Mouse (Mus musculus): ENCODE results near the gene AY074887. TPM values are rescaled to one million over a fixed set of nuclear protein-coding genes. Genes with fewer than 3 reads are reported as not detected.

AY074887 gene
- polyA plus RNA-seq, 1 experiment from 2014 or later: 0.74 TPM

- Histone ChIP-seq H3K27me3 (ENCODE audit: control insufficient read depth, insufficient read depth, low read length) (no peaks in the 10 kb centered on the region), H3K9ac (ENCODE audit: low read length) (no peak overlapping the region), H3K27ac (ENCODE audit: low read depth, low read length) (no peak overlapping the region), H3K4me3 (ENCODE audit: low read depth, low read length) (no peak overlapping the region), H3K4me1 (ENCODE audit: control insufficient read depth, insufficient read depth, low read length) (no peaks in the 10 kb centered on the region), H3K36me3 (ENCODE audit: control insufficient read depth, insufficient read depth, low read length) (no peaks in the 10 kb centered on the region), H3K9me3 (ENCODE audit: control insufficient read depth, low read length) (no peaks in the 10 kb centered on the region), H3K4me2 (ENCODE audit: low read depth) (no peak overlapping the region)
- DNase-seq (ENCODE audit: low spot score) (no peak), ATAC-seq (ENCODE audit: insufficient read depth, low FRiP score, low TSS enrichment) (no peak)
- WGBS: 79% methylated on average over 1 of the region's 1 CpGs
These were observed 20.1 kb downstream of the AY074887 start for GRCm38 (mm10) chr9:54930741-54931140.

- H3K4me2 ChIP-seq (ENCODE audit: low read depth): no peak overlapping the region
- no peaks in the 10 kb centered on the region for H3K27me3 ChIP-seq (ENCODE audit: control insufficient read depth, insufficient read depth, low read length)
- no peak overlapping the region for H3K27ac ChIP-seq (ENCODE audit: low read depth, low read length)
- no peak overlapping the region for H3K9ac ChIP-seq (ENCODE audit: low read length)
- 64% methylated on average over 4 of the region's 4 CpGs for WGBS
- no peak for ATAC-seq (ENCODE audit: insufficient read depth, low FRiP score, low TSS enrichment)
- no peak overlapping the region for H3K4me3 ChIP-seq (ENCODE audit: low read depth, low read length)
- peaks cover 4% of the 10 kb centered on the region; the same call in 1 of the 2 replicates for H3K4me1 ChIP-seq (ENCODE audit: control insufficient read depth, insufficient read depth, low read length)
- H3K9me3 ChIP-seq (ENCODE audit: control insufficient read depth, low read length): no peaks in the 10 kb centered on the region
- H3K36me3 ChIP-seq (ENCODE audit: control insufficient read depth, insufficient read depth, low read length): no peaks in the 10 kb centered on the region
- DNase-seq (ENCODE audit: low spot score): no peak
These were observed 30.9 kb downstream of the AY074887 start for GRCm38 (mm10) chr9:54919946-54920345.

DNA sequence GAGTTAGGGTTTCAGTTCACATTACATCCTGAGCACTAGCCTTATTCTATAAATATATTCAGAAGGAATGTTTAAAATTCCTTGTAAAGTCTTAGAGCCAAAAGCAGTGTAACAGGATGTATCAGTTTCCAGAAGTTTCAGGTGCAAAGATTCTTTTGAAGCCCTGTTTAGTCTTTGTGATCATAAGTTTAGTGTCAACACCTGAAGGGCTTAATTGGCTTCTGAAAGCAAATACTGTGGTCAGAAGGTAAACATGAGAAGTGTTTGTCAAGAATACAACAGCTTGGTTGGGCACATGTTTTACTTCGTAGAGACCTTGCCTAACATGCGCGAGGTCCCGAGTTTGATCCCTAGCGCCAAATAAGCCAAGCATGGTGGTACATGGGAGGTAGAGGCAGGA, 32.0 kb downstream of the AY074887 start:
- ATAC-seq (ENCODE audit: insufficient read depth, low FRiP score, low TSS enrichment) (no peak), DNase-seq (ENCODE audit: low spot score) (no peak)
- Histone ChIP-seq H3K27me3 (ENCODE audit: control insufficient read depth, insufficient read depth, low read length) (no peaks in the 10 kb centered on the region), H3K27ac (ENCODE audit: low read depth, low read length) (no peak overlapping the region), H3K9me3 (ENCODE audit: control insufficient read depth, low read length) (no peaks in the 10 kb centered on the region), H3K4me1 (ENCODE audit: control insufficient read depth, insufficient read depth, low read length) (peaks cover 4% of the 10 kb centered on the region; the same call in 1 of the 2 replicates), H3K4me3 (ENCODE audit: low read depth, low read length) (no peak overlapping the region), H3K4me2 (ENCODE audit: low read depth) (no peak overlapping the region), H3K36me3 (ENCODE audit: control insufficient read depth, insufficient read depth, low read length) (no peaks in the 10 kb centered on the region), H3K9ac (ENCODE audit: low read length) (no peak overlapping the region)
- WGBS: 96% methylated on average over 5 of the region's 5 CpGs

GRCm38 (mm10) chr9:54918191-54918590, 32.6 kb downstream of the AY074887 start:
- Histone ChIP-seq H3K4me3 (ENCODE audit: low read depth, low read length) (no peak overlapping the region), H3K36me3 (ENCODE audit: control insufficient read depth, insufficient read depth, low read length) (no peaks in the 10 kb centered on the region), H3K4me2 (ENCODE audit: low read depth) (no peak overlapping the region; the same call in 1 of the 2 replicates), H3K27me3 (ENCODE audit: control insufficient read depth, insufficient read depth, low read length) (no peaks in the 10 kb centered on the region), H3K9me3 (ENCODE audit: control insufficient read depth, low read length) (no peaks in the 10 kb centered on the region), H3K9ac (ENCODE audit: low read length) (no peak overlapping the region), H3K27ac (ENCODE audit: low read depth, low read length) (no peak overlapping the region), H3K4me1 (ENCODE audit: control insufficient read depth, insufficient read depth, low read length) (peaks cover 4% of the 10 kb centered on the region; the same call in 1 of the 2 replicates)
- 79% methylated on average over 2 of the region's 2 CpGs for WGBS
- no peak for DNase-seq (ENCODE audit: low spot score)
- ATAC-seq (ENCODE audit: insufficient read depth, low FRiP score, low TSS enrichment): no peak

- Histone ChIP-seq H3K9me3 (ENCODE audit: control insufficient read depth, low read length) (no peaks in the 10 kb centered on the region), H3K27me3 (ENCODE audit: control insufficient read depth, insufficient read depth, low read length) (no peaks in the 10 kb centered on the region), H3K4me2 (ENCODE audit: low read depth) (peak within 1 kb of the TSS; percentile 97), H3K9ac (ENCODE audit: low read length) (peak within 1 kb of the TSS; percentile 73), H3K27ac (ENCODE audit: low read depth, low read length) (no peak within 1 kb of the TSS), H3K4me3 (ENCODE audit: low read depth, low read length) (peak within 1 kb of the TSS; percentile 64), H3K36me3 (ENCODE audit: control insufficient read depth, insufficient read depth, low read length) (no peaks in the 10 kb centered on the region), H3K4me1 (ENCODE audit: control insufficient read depth, insufficient read depth, low read length) (peaks cover 4% of the 10 kb centered on the region; the same call in 1 of the 2 replicates)
- DNase-seq (ENCODE audit: low spot score) (peak; percentile 90), ATAC-seq (ENCODE audit: insufficient read depth, low FRiP score, low TSS enrichment) (peak; percentile 98)
- WGBS: under 1% methylated on average over 34 of the region's 34 CpGs
These were observed 33.7 kb downstream of the AY074887 start, which contains the start of gene Hykk for GRCm38 (mm10) chr9:54917010-54917677. Gene Hykk (plus strand): TSS chr9:54917283.

- 0 out of 2 replicates have a peak, but pooled peaks have one; percentile 14 for ATAC-seq (ENCODE audit: insufficient read depth, low FRiP score, low TSS enrichment)
- H3K36me3 ChIP-seq (ENCODE audit: control insufficient read depth, insufficient read depth, low read length): no peaks in the 10 kb centered on the region
- H3K4me1 ChIP-seq (ENCODE audit: control insufficient read depth, insufficient read depth, low read length): peaks cover 4% of the 10 kb centered on the region; the same call in 1 of the 2 replicates
- no peak for DNase-seq (ENCODE audit: low spot score)
- no peak overlapping the region for H3K9ac ChIP-seq (ENCODE audit: low read length)
- H3K4me3 ChIP-seq (ENCODE audit: low read depth, low read length): no peak overlapping the region
- H3K27ac ChIP-seq (ENCODE audit: low read depth, low read length): no peak overlapping the region
- peak overlapping the region; percentile 97 for H3K4me2 ChIP-seq (ENCODE audit: low read depth)
- no peaks in the 10 kb centered on the region for H3K9me3 ChIP-seq (ENCODE audit: control insufficient read depth, low read length)
- 80% methylated on average over 8 of the region's 8 CpGs for WGBS
- no peaks in the 10 kb centered on the region for H3K27me3 ChIP-seq (ENCODE audit: control insufficient read depth, insufficient read depth, low read length)
These were observed 34.4 kb downstream of the AY074887 start for GRCm38 (mm10) chr9:54916401-54916800.

DNA sequence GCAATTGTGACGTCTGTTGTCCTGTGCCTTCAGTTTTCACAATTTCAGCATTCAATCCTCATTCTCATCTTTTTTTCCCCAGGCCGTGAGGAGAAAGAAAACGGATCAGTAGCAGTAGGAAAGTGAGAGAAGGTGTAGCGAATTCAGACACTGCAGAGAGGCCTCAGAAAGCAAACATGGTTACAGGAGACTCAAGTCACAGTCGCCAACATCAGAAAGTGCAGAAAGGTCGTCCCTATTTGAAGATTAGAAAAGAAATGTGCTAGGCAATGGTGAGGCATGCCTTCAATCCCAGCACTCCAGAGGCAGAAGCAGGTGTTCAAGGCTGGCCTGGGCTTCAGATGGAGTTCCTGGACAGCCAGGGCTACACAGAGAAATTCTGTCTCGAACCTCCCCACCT, 35.2 kb downstream of the AY074887 start:
- Histone ChIP-seq H3K27ac (ENCODE audit: low read depth, low read length) (no peak overlapping the region), H3K4me1 (ENCODE audit: control insufficient read depth, insufficient read depth, low read length) (peaks cover 4% of the 10 kb centered on the region; the same call in 1 of the 2 replicates), H3K27me3 (ENCODE audit: control insufficient read depth, insufficient read depth, low read length) (no peaks in the 10 kb centered on the region), H3K9me3 (ENCODE audit: control insufficient read depth, low read length) (no peaks in the 10 kb centered on the region), H3K4me3 (ENCODE audit: low read depth, low read length) (no peak overlapping the region), H3K36me3 (ENCODE audit: control insufficient read depth, insufficient read depth, low read length) (no peaks in the 10 kb centered on the region), H3K9ac (ENCODE audit: low read length) (no peak overlapping the region), H3K4me2 (ENCODE audit: low read depth) (no peak overlapping the region)
- DNase-seq (ENCODE audit: low spot score): no peak
- WGBS: 72% methylated on average over 7 of the region's 7 CpGs
- ATAC-seq (ENCODE audit: insufficient read depth, low FRiP score, low TSS enrichment): no peak

GRCm38 (mm10) chr9:54909446-54909845, 41.4 kb downstream of the AY074887 start:
- no peaks in the 10 kb centered on the region for H3K27me3 ChIP-seq (ENCODE audit: control insufficient read depth, insufficient read depth, low read length)
- peaks cover 6% of the 10 kb centered on the region for H3K36me3 ChIP-seq (ENCODE audit: control insufficient read depth, insufficient read depth, low read length)
- no peaks in the 10 kb centered on the region for H3K4me1 ChIP-seq (ENCODE audit: control insufficient read depth, insufficient read depth, low read length)
- WGBS: 94% methylated on average over 5 of the region's 5 CpGs
- H3K27ac ChIP-seq (ENCODE audit: low read depth, low read length): no peak overlapping the region
- H3K9me3 ChIP-seq (ENCODE audit: control insufficient read depth, low read length): no peaks in the 10 kb centered on the region
- DNase-seq (ENCODE audit: low spot score) (no peak), ATAC-seq (ENCODE audit: insufficient read depth, low FRiP score, low TSS enrichment) (no peak)
- H3K9ac ChIP-seq (ENCODE audit: low read length): no peak overlapping the region
- no peak overlapping the region for H3K4me2 ChIP-seq (ENCODE audit: low read depth)
- no peak overlapping the region for H3K4me3 ChIP-seq (ENCODE audit: low read depth, low read length)

Measured in neural tube, embryonic 11.5 days (tissue).